Mouse (Mus musculus) hindbrain, embryonic 15.5 days (tissue): ENCODE results near the gene Abcg1. TPM values are rescaled to one million over a fixed set of nuclear protein-coding genes. Genes with fewer than 3 reads are reported as not detected.

Experiments used
- ATAC-seq: fragments of 200-750 bp; cut with Nextera tagmentation; 2 replicates; pipeline ENCODE4 v1.8.0; 2017; ENCODE audit warnings: low read depth, moderate number of reproducible peaks, moderate TSS enrichment; ENCODE audit not compliant: low FRiP score
- H3K27ac ChIP-seq: fragments of 300-500 bp; sonication (generic); replicated peaks from 2 replicates; pipeline ENCODE4 v1.5.1; 2015; ENCODE audit warnings: mild to moderate bottlenecking, inconsistent platforms
- H3K27me3 ChIP-seq: fragments of 300-500 bp; sonication (generic); 2 replicates; pipeline ENCODE4 v1.6.1; 2015; ENCODE audit warnings: control low read depth, inconsistent platforms
- H3K36me3 ChIP-seq: fragments of 300-500 bp; sonication (generic); 2 replicates; pipeline ENCODE4 v1.6.1; 2015; ENCODE audit warnings: control low read depth, inconsistent platforms
- H3K4me1 ChIP-seq: fragments of 300-500 bp; sonication (generic); replicated peaks from 2 replicates; pipeline ENCODE4 v1.6.1; 2015; ENCODE audit warnings: control low read depth, inconsistent platforms
- H3K4me2 ChIP-seq: fragments of 300-500 bp; sonication (generic); 2 replicates; pipeline ENCODE4 v1.6.1; 2015; ENCODE audit warnings: moderate library complexity, mild to moderate bottlenecking, inconsistent platforms
- H3K4me3 ChIP-seq: fragments of 300-500 bp; sonication (generic); 2 replicates; pipeline ENCODE4 v1.5.1; 2015; ENCODE audit warnings: mild to moderate bottlenecking, inconsistent platforms
- H3K9ac ChIP-seq: fragments of 300-500 bp; sonication (generic); 2 replicates; pipeline ENCODE4 v1.6.1; 2015; ENCODE audit warnings: inconsistent platforms
- H3K9me3 ChIP-seq: fragments of 300-500 bp; sonication (generic); 2 replicates; pipeline ENCODE4 v1.6.1; 2016; ENCODE audit warnings: control low read depth, inconsistent platforms
- WGBS: fragments of 180-500 bp; shearing (Covaris S2); methylation state at CpG from one replicate; pipeline ENCODE4 v1.1.7; 2015; 5-methylcytosine and 5-hydroxymethylcytosine counted together
- polyA plus RNA-seq: library from polyadenylated mRNA; unstranded; fragments of >200 nt; fragmentation: Nextera tagmentation; extraction: Ambion mirVana; gene quantifications from 2 replicates; pipeline ENCODE4 v1.2.1, GENCODE M21; 2015

Gene Abcg1
- polyA plus RNA-seq, 1 experiment from 2014 or later = 19.9 TPM

DNA sequence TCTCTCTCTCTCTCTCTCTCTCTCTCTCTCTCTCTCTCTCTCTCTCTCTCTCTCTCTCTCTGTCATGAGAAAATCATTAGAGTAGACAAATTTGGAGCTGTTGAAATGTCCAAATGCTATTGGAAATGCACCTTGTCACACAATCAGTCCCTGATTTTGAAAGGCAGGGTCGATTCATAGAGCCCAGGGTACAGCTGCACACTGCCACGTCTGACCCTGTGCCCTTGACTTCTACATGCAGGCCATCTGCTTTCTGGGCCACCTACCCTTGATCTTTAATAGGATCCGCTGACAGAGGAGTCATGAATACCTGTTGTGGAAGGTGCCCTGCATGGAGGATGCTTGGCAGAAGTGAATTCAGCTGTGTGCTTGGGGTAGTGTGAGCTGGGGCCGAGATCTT, 28.1 kb upstream of the Abcg1 start:
- Histone ChIP-seq H3K36me3 (no peaks in the 10 kb centered on the region), H3K4me3 (no peak overlapping the region), H3K4me2 (no peak overlapping the region), H3K9ac (no peak overlapping the region), H3K4me1 (peaks cover 10% of the 10 kb centered on the region), H3K9me3 (no peaks in the 10 kb centered on the region), H3K27ac (no peak overlapping the region), H3K27me3 (no peaks in the 10 kb centered on the region)
- 92% methylated on average over 4 of the region's 4 CpGs for WGBS
- ATAC-seq = no peak

DNA sequence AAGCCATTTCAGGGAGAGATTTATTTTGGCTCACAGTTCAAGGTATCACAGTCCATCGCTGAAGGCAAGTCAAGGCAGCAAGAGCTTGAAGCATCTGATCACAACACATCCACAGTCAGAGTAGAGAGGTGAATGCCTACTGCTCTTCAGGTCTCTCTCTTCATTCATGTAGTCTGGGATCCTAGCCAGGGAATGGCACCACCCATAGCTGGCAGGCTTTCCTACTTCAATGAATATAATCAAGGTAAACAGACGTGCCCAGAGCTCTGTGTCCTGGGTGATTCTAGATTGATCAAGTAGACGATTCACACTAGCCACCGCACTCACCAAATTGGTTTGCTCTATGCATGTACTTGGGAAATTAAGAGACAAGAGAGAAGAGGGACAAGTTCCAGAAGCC, 25.1 kb upstream of the Abcg1 start:
- peaks cover 18% of the 10 kb centered on the region for H3K4me1 ChIP-seq
- ATAC-seq = no peak
- 90% methylated on average over 4 of the region's 4 CpGs for WGBS
- no peaks in the 10 kb centered on the region for H3K36me3 ChIP-seq
- no peak overlapping the region for H3K4me3 ChIP-seq
- no peak overlapping the region for H3K27ac ChIP-seq
- no peaks in the 10 kb centered on the region for H3K27me3 ChIP-seq
- no peak overlapping the region for H3K9ac ChIP-seq
- no peaks in the 10 kb centered on the region for H3K9me3 ChIP-seq
- no peak overlapping the region for H3K4me2 ChIP-seq

DNA sequence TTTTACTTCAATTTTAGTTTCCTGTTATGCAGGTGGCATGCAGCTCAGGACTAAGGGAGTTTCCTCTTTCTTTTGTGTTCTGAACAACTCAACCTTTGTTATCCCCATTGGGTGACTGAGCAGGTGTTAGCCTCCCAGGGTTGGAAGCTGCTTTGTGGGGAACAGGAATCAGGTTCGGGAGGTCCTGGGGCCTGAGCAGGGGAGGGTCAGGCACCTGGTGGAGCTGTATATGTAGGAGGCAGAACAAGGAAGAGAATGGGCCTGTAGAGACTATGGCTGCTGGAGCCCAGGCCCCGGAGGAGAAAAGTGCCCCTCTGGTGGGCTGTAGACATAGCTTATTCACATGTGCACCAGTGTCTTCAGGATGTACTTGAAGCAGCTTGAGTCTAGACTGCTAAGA, 24.2 kb upstream of the Abcg1 start:
- ATAC-seq = no peak
- WGBS = 59% methylated on average over 2 of the region's 2 CpGs
- Histone ChIP-seq H3K27me3 (no peaks in the 10 kb centered on the region), H3K4me2 (no peak overlapping the region), H3K4me3 (no peak overlapping the region), H3K27ac (peak overlapping the region; percentile 46; the same call in 1 of the 2 replicates), H3K4me1 (peaks cover 18% of the 10 kb centered on the region), H3K9ac (no peak overlapping the region), H3K9me3 (no peaks in the 10 kb centered on the region), H3K36me3 (no peaks in the 10 kb centered on the region)

DNA sequence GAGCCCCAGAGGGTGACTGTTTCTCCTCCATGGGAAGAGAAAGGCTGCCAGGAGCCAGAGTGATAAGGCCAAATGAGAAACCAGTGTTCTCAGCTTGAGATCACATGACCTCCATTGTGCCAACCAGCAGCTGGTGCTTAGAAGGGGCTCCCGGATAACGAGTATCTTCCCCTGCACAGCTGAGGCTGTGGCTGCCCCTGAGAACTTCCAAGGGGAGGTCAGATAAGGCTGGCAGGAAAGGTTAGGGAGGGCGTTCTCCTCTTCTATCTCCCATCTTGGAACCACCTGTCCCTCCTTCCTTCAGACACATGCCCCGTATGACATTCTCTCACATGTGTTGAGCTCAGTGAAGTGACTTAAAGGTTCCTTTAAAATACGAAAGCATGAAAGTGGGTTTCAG, 23.3 kb upstream of the Abcg1 start:
- no peaks in the 10 kb centered on the region for H3K9me3 ChIP-seq
- H3K9ac ChIP-seq = no peak overlapping the region
- peak; percentile 62; the same call in 1 of the 2 replicates for ATAC-seq
- WGBS = 41% methylated on average over 5 of the region's 5 CpGs
- no peak overlapping the region for H3K4me3 ChIP-seq
- no peaks in the 10 kb centered on the region for H3K36me3 ChIP-seq
- no peak overlapping the region for H3K4me2 ChIP-seq
- no peaks in the 10 kb centered on the region for H3K27me3 ChIP-seq
- peak overlapping the region; percentile 46 for H3K27ac ChIP-seq
- peaks cover 18% of the 10 kb centered on the region for H3K4me1 ChIP-seq

DNA sequence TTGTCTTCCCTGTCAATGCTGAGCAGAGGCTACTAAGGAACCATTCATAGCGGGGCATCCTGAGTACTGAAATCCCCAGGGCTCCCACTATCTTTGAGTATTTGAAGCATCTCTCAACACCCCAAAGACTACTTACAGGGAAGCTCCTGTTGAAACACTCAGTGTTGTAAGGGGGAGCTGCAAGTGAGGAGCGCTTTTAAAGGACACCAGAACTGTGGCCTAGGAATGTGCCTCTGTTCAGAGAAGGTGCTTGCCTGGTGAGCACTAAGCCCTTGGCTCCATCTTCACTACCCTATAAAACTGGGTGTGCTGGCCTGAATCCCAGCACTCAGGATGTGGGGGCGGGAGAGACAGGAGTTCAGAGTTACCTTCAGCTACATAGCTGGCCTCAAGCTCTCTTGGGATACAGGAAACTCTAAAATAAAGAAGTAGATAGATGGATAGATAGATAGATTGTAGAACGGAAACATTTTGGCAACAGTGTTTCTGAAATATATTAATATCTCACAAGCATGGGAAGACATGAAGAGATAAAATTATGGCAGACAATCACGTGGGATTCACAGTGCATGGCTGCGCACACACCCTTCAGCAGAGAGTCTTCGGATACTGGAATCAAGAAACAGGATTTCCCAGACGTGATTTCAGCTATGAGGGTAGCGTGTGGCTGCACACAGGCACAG, 22.7 kb upstream of the Abcg1 start:
- Histone ChIP-seq H3K4me1 (peaks cover 18% of the 10 kb centered on the region), H3K9me3 (no peaks in the 10 kb centered on the region), H3K4me2 (no peak overlapping the region), H3K9ac (no peak overlapping the region), H3K36me3 (no peaks in the 10 kb centered on the region), H3K27ac (no peak overlapping the region), H3K27me3 (no peaks in the 10 kb centered on the region), H3K4me3 (no peak overlapping the region)
- ATAC-seq = no peak
- 91% methylated on average over 9 of the region's 9 CpGs for WGBS

DNA sequence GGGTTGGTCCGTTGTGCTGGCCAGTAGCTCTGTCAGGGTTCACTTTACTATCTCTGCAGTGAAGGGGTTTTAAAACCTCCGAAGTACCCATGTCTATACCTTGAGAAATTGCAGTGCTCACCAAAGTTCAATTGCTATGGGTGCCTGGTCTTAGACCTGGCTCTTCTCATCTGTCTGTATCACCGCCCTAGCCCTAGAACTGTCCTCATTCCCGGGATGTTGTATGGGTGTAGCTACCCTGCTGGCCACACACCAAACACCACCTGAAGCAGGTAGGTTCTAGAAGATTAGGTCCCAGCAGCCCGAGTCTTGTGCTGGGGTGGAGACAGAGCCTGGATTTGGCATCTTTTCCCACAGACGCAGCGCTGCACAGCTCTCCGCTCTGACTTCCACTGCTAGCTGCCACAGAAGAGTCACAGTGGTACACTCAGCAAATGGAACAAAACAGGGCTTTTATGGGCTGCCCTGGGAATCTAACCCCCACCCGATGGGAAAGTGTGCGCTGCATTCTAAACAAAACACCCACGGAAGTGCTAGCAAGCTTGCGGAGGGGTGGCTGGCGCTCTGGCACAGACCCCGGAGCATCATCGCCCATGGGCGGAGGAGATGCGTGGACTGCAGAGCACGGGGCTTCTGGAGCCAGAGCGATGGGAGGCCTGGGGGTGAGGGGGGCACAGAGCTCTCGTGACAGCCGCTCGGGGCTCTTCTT, 21.2 kb upstream of the Abcg1 start:
- Histone ChIP-seq H3K4me1 (peaks cover 18% of the 10 kb centered on the region), H3K36me3 (no peaks in the 10 kb centered on the region), H3K9ac (no peak overlapping the region), H3K27ac (peak overlapping the region; percentile 7; the same call in 1 of the 2 replicates), H3K4me2 (peak overlapping the region; percentile 16; the same call in 1 of the 2 replicates), H3K9me3 (no peaks in the 10 kb centered on the region), H3K4me3 (no peak overlapping the region), H3K27me3 (no peaks in the 10 kb centered on the region)
- peak; percentile 80 for ATAC-seq
- 62% methylated on average over 22 of the region's 22 CpGs for WGBS

DNA sequence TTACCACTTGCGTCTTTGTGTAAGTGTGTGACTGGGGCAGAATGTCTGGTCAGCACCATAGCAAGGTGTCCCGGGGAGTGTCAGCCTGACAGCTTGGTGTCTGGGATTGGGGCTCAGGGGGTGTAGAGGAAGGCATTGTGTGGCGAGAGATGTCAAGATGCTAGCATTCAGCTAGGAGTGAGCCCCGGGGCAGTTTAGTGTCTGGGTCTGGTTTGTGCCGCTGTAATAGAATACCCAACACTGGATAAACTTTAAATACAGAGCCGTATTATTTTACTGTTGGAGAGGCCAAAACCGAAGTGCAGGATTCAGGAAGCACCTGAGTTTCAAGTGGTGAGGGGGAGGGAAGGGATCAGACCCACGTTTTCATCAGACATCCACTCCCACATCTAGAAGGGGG, 20.1 kb upstream of the Abcg1 start:
- ATAC-seq = no peak
- 86% methylated on average over 8 of the region's 8 CpGs for WGBS

DNA sequence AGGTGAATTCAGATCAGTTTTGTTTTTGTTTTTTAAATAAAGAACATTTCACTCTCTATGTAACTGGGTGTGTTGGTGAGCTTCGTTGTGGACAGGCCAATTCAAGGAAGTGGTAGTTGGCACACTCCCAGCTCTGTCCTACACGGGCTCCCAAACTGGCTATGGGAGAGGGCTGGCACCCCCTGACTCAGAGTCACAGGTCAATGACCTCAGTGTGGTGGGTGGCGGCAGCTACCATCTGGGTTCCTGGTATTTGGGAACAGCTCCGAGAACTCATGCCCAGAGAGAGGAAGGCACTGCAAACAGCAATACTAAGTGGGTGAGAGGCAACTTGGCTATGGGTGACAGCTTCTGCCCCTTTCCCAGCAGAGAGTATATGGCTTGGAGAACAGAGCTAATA, 19.1 kb upstream of the Abcg1 start:
- H3K27me3 ChIP-seq = no peaks in the 10 kb centered on the region
- 72% methylated on average over 4 of the region's 4 CpGs for WGBS
- H3K27ac ChIP-seq = no peak overlapping the region
- H3K4me1 ChIP-seq = peaks cover 18% of the 10 kb centered on the region
- no peak overlapping the region for H3K9ac ChIP-seq
- ATAC-seq = no peak
- H3K4me2 ChIP-seq = no peak overlapping the region
- no peaks in the 10 kb centered on the region for H3K36me3 ChIP-seq
- H3K4me3 ChIP-seq = no peak overlapping the region
- H3K9me3 ChIP-seq = no peaks in the 10 kb centered on the region

More for the DNA sequence above, 20.1 kb upstream of the Abcg1 start:
- Histone ChIP-seq H3K9ac (no peak overlapping the region), H3K27ac (no peak overlapping the region), H3K36me3 (no peaks in the 10 kb centered on the region), H3K9me3 (no peaks in the 10 kb centered on the region), H3K4me1 (peaks cover 18% of the 10 kb centered on the region), H3K27me3 (no peaks in the 10 kb centered on the region), H3K4me2 (no peak overlapping the region), H3K4me3 (no peak overlapping the region)

DNA sequence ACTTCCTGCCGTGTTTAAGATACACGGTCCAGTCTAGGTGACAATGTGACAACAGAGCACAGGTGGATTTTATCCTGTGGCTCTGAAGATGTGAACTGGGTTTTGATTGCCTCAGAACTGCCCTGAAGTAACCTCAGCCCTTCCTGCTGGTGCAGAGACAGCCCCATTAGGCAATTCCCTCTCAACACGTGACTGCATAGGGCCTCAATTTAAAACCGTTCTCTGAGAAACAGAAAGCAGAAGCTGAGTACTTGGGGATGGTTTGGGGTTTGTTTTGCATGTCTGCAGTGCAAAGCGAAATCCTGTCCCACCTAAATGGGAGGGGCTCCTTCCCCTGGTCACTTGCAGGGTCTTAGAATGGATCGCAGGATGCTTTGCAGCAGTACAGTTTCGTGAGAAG, 17.8 kb upstream of the Abcg1 start:
- Histone ChIP-seq H3K27me3 (no peaks in the 10 kb centered on the region), H3K36me3 (no peaks in the 10 kb centered on the region), H3K9me3 (no peaks in the 10 kb centered on the region), H3K4me2 (no peak overlapping the region), H3K27ac (no peak overlapping the region), H3K4me1 (peaks cover 6% of the 10 kb centered on the region), H3K9ac (no peak overlapping the region), H3K4me3 (no peak overlapping the region)
- no peak for ATAC-seq
- WGBS = 78% methylated on average over 7 of the region's 7 CpGs

DNA sequence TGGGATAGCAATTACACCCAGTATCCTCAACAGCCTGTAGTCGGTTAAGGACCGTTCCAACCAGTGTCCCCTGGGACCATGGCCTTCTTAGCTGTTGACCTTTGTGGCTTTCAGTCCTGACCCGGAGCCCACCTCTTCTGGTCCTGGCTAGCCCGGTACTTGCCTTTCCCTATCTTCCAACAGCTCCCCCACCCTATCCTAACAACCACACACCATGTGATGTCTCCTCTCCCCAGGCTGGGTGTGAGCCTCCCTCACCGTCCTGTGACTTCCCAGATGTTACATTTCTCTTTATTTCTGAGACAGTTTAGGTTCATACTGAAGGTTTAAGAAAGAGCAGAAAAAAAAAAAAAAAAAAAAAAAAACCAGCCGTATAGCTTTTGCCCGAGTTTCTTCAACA, 17.1 kb upstream of the Abcg1 start:
- 78% methylated on average over 7 of the region's 7 CpGs for WGBS
- H3K9ac ChIP-seq = no peak overlapping the region
- H3K4me1 ChIP-seq = peaks cover 6% of the 10 kb centered on the region
- no peak overlapping the region for H3K4me3 ChIP-seq
- no peak overlapping the region for H3K27ac ChIP-seq
- ATAC-seq = no peak
- H3K36me3 ChIP-seq = no peaks in the 10 kb centered on the region
- H3K27me3 ChIP-seq = no peaks in the 10 kb centered on the region
- H3K4me2 ChIP-seq = no peak overlapping the region
- H3K9me3 ChIP-seq = no peaks in the 10 kb centered on the region

DNA sequence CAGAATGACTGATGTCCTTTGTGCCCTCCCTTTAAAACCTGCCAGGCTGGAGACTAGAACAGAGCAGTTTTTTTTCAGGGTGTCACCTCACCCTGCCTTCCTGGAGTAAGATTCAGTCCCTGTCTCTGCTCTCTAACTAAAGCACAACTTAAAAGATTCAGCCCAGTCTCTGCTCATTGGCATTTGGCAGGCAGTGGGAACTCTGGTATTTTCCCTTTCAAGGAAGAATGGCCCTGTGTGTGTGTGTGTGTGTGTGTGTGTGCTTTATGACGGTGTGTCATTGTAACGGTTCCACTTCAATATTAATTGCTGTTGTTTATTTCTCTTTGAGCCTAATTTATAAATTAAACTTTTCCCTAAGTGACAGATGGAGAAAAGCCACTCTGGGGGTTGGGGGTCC, 14.7 kb upstream of the Abcg1 start:
- Histone ChIP-seq H3K27ac (no peak overlapping the region), H3K27me3 (no peaks in the 10 kb centered on the region), H3K36me3 (no peaks in the 10 kb centered on the region), H3K9me3 (no peaks in the 10 kb centered on the region), H3K9ac (no peak overlapping the region), H3K4me1 (no peaks in the 10 kb centered on the region), H3K4me3 (no peak overlapping the region), H3K4me2 (no peak overlapping the region)
- 55% methylated on average over 2 of the region's 2 CpGs for WGBS
- ATAC-seq = no peak

DNA sequence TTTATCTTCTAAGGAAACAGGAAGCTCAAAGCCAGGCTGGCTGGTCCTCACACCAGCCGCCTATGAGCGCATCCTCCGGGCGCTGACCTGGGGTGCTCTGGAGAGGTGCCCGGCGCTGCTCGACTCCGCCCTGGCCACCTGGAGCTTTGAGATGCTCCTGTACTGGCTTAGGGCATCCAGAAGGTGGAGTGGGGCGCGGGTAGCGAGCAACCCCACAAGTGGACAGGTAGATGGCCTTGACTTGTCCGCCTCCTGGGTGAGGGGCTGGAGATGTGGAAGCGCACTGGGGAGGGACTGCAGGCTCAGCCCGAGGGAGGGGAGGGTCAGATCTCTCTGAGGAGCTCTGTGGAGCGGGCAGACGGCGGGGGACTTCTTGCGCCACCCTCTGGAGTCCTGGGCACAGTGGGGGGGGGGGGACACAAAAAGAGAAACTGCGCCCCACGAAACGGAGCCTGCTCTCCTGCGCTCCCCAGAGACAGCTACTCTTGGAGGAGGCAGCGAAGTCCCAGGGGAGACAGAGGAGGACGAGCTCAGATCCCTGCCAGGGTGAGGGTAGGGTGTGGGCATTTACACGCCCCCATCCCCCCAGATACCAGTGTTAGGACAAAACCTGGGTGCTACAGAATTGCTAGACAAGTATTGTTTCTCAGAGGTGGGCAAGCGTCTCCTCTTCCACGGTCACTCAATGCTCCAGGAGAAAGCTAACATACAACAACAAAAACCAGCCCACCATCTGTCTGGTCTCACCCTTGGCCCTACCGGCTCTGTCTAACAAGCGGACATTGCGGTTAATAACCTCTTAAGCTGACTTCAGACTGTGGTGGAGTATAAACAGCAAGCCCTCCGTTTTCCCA, 643 bp downstream of the Abcg1 start:
- Histone ChIP-seq H3K27me3 (no peaks in the 10 kb centered on the region), H3K4me2 (peak overlapping the region; percentile 95), H3K36me3 (no peaks in the 10 kb centered on the region), H3K4me3 (peak overlapping the region; percentile 90), H3K27ac (peak overlapping the region; percentile 84), H3K9me3 (peaks cover 5% of the 10 kb centered on the region; the same call in 1 of the 2 replicates), H3K4me1 (peaks cover 44% of the 10 kb centered on the region), H3K9ac (peak overlapping the region; percentile 82)
- 1% methylated on average over 30 of the region's 31 CpGs for WGBS
- ATAC-seq = peak; percentile 67
